Mouse (Mus musculus) CH12.LX (cell line): ENCODE measurements around the gene Gm765. TPM values are rescaled to one million over a fixed set of nuclear protein-coding genes. Genes with fewer than 3 reads are reported as not detected.

Experiments used
- DNase-seq: peaks from one replicate; pipeline ENCODE4 v3.0.0-alpha.2; 2013; ENCODE audit errors: extremely low read depth
- H3K27ac ChIP-seq: 2 replicates; pipeline ENCODE4 v1.5.1; 2012; ENCODE audit warnings: low read depth, mild to moderate bottlenecking, control low read depth, moderate library complexity; ENCODE audit not compliant: insufficient read depth
- H3K27me3 ChIP-seq: replicated peaks from 2 replicates; pipeline ENCODE3; 2012; ENCODE audit warnings: inconsistent platforms
- H3K36me3 ChIP-seq, 2 experiments: replicated peaks in 1 of 2; 2 replicates each; pipeline versions ENCODE3 to v1.6.1; 2012; ENCODE audit warnings: inconsistent platforms in 1 of 2, low read length in 1 of 2, mild to moderate bottlenecking in 1 of 2, mixed read lengths in 1 of 2, moderate library complexity in 1 of 2; ENCODE audit not compliant: control insufficient read depth in 1 of 2, insufficient read depth in 1 of 2
- H3K4me1 ChIP-seq, 2 experiments: 2 replicates each; pipeline ENCODE4 v1.6.1; 2012; ENCODE audit warnings: inconsistent platforms in 1 of 2, moderate library complexity in 1 of 2; ENCODE audit not compliant: insufficient read depth in 2 of 2, control insufficient read depth in 1 of 2
- H3K4me2 ChIP-seq: 2 replicates; pipeline ENCODE4 v1.6.1; 2012; ENCODE audit warnings: low read depth, mild to moderate bottlenecking, control low read depth; ENCODE audit not compliant: poor library complexity, insufficient read depth, severe bottlenecking
- H3K4me3 ChIP-seq, 3 experiments: fragments of 150-350 bp in 1 of 3; sonication (generic) in 1 of 3; replicated peaks in 1 of 3; 2 replicates each; pipeline versions ENCODE3 to v1.5.1; 2011 to 2012; ENCODE audit warnings: low read depth in 2 of 3, low read length in 2 of 3, mild to moderate bottlenecking in 2 of 3, moderate library complexity in 2 of 3, control low read depth in 1 of 3, improper control_type of control experiment in 1 of 3, inconsistent platforms in 1 of 3, mixed read lengths in 1 of 3; ENCODE audit not compliant: poor library complexity in 1 of 3
- H3K79me2 ChIP-seq: replicated peaks from 2 replicates; pipeline ENCODE4 v1.6.1; 2012; ENCODE audit warnings: mild to moderate bottlenecking, moderate library complexity; ENCODE audit not compliant: control insufficient read depth, poor library complexity, insufficient read depth, severe bottlenecking; ENCODE audit errors: extremely low read depth
- H3K9ac ChIP-seq: 2 replicates; pipeline ENCODE4 v1.6.1; 2012; ENCODE audit warnings: low read depth, mild to moderate bottlenecking, control low read depth, moderate library complexity; ENCODE audit not compliant: insufficient read depth
- H3K9me3 ChIP-seq: replicated peaks from 2 replicates; pipeline ENCODE3; 2012; ENCODE audit warnings: low read length, inconsistent platforms, mixed read lengths
- CTCF ChIP-seq, 2 experiments: IDR thresholded peaks in 1 of 2; conservative IDR thresholded peaks in 1 of 2; 2 replicates each; pipeline ENCODE4 v1.5.1; 2011 to 2012; ENCODE audit warnings: low read depth in 2 of 2, low read length in 2 of 2, improper control_type of control experiment in 1 of 2, inconsistent platforms in 1 of 2, mild to moderate bottlenecking in 1 of 2, moderate library complexity in 1 of 2
- GABPA ChIP-seq: IDR thresholded peaks from 2 replicates; pipeline ENCODE4 v1.6.1; 2012; ENCODE audit warnings: low read depth, low read length, improper control_type of control experiment, inconsistent platforms; ENCODE audit not compliant: insufficient replicate concordance
- JUN ChIP-seq: IDR thresholded peaks from 2 replicates; pipeline ENCODE4 v1.6.1; 2011; ENCODE audit warnings: low read depth, mild to moderate bottlenecking, low read length, improper control_type of control experiment, moderate library complexity; ENCODE audit not compliant: insufficient read depth
- MAZ ChIP-seq: IDR thresholded peaks from 2 replicates; pipeline ENCODE4 v1.6.1; 2012; ENCODE audit warnings: low read depth, mild to moderate bottlenecking, inconsistent platforms, low read length, improper control_type of control experiment, moderate library complexity
- NRF1 ChIP-seq: IDR thresholded peaks from 2 replicates; pipeline ENCODE4 v1.6.1; 2014; ENCODE audit warnings: low read depth, mild to moderate bottlenecking, inconsistent platforms, low read length, improper control_type of control experiment, moderate library complexity
- RAD21 ChIP-seq: IDR thresholded peaks from 2 replicates; pipeline ENCODE4 v1.6.1; 2011; ENCODE audit warnings: low read depth, mild to moderate bottlenecking, low read length, improper control_type of control experiment, moderate library complexity
- RCOR1 ChIP-seq: conservative IDR thresholded peaks from 2 replicates; pipeline ENCODE4 v1.6.1; 2012; ENCODE audit warnings: low read depth, mild to moderate bottlenecking, inconsistent platforms, low read length, improper control_type of control experiment
- SMC3 ChIP-seq: IDR thresholded peaks from 2 replicates; pipeline ENCODE4 v1.6.1; 2011; ENCODE audit warnings: low read depth, low read length, improper control_type of control experiment
- ZKSCAN1 ChIP-seq: IDR thresholded peaks from 2 replicates; pipeline ENCODE4 v1.6.1; 2012; ENCODE audit warnings: low read depth, inconsistent platforms, low read length, improper control_type of control experiment, borderline replicate concordance
- dilution Hi-C: fragments of 300-500 bp; cut with MboI; formaldehyde crosslinking; loops from 2 replicates; pipeline ENCODE4 v1.14.3; 2020; ENCODE audit warnings: low sequenced_read_pairs; ENCODE audit not compliant: extremely low pct_unique_long_range_greater_than_20kb, extremely low pct_ligation_motif_present
- in situ Hi-C: fragments of 300-500 bp; cut with MboI; formaldehyde crosslinking; loops from 3 replicates; pipeline ENCODE4 v1.14.3; 2019; ENCODE audit warnings: low sequenced_read_pairs, low pct_ligation_motif_present, low pct_unique_long_range_greater_than_20kb, mixed read lengths
- polyA plus RNA-seq: library from polyadenylated mRNA; unstranded; fragments of >175 nt; gene quantifications from 2 replicates; pipeline ENCODE4 v1.2.1, GENCODE M21; 2012; ENCODE audit warnings: low read depth; ENCODE audit not compliant: insufficient read length
- total RNA-seq, 2 experiments: library from RNA; depleted of rRNA; stranded (reverse); fragments of 300-350 nt in 1 of 2; fragments of >200 nt in 1 of 2; gene quantifications; 2 replicates each; pipeline ENCODE4 v1.2.3; 2012 to 2014

The Gm765 gene
- total and polyA plus RNA-seq, 3 experiments = not detected

GRCm38 (mm10) chr6:98271553-98271952, 71.0 kb downstream of the Gm765 start:
- dilution Hi-C loops = no loop called here
- TF ChIP-seq GABPA (no peak), CTCF (conservative IDR thresholded peaks at IDR 0.05 in 1 of 2, IDR thresholded peaks at IDR 0.05 in 1 of 2; ENCODE audit: low read depth in 2 of 2, low read length in 2 of 2) (peak; percentile 64 to 98), SMC3 (peak; percentile 86), MAZ (no peak), ZKSCAN1 (no peak), RAD21 (peak; percentile 72)
- Histone ChIP-seq H3K27me3 (no peaks in the 10 kb centered on the region), H3K27ac (no peak overlapping the region), H3K36me3 (no peaks in the 10 kb centered on the region), H3K79me2 (no peaks in the 10 kb centered on the region), H3K4me3 (no peak overlapping the region), H3K9me3 (no peaks in the 10 kb centered on the region), H3K9ac (no peak overlapping the region), H3K4me1 (no peaks in the 10 kb centered on the region), H3K4me2 (no peak overlapping the region)
- DNase-seq = peak; percentile 67
- in situ Hi-C loops = no loop called here

- H3K4me1 ChIP-seq = no peaks in the 10 kb centered on the region
- H3K79me2 ChIP-seq = no peaks in the 10 kb centered on the region
- H3K4me3 ChIP-seq = no peak overlapping the region
- H3K27ac ChIP-seq = no peak overlapping the region
- no peak overlapping the region for H3K4me2 ChIP-seq
- no peaks in the 10 kb centered on the region for H3K27me3 ChIP-seq
- H3K36me3 ChIP-seq = no peaks in the 10 kb centered on the region
- dilution Hi-C loops = no loop called here
- no peak overlapping the region for H3K9ac ChIP-seq
- 0 out of 4 replicates have a peak, but pooled peaks of 1 of the 2 experiments have one; percentile 15 for TF ChIP-seq CTCF (conservative IDR thresholded peaks at IDR 0.05 in 1 of 2, IDR thresholded peaks at IDR 0.05 in 1 of 2; ENCODE audit: low read depth in 2 of 2, low read length in 2 of 2)
- no peak for TF ChIP-seq RCOR1
- H3K9me3 ChIP-seq = peaks cover 10% of the 10 kb centered on the region
- in situ Hi-C loops = no loop called here
- peak; percentile 0 for DNase-seq
Observed at GRCm38 (mm10) chr6:98262961-98263360, 79.6 kb downstream of the Gm765 start.

GRCm38 (mm10) chr6:98259016-98259415, 83.5 kb downstream of the Gm765 start:
- in situ Hi-C loops = no loop called here

More at GRCm38 (mm10) chr6:98259016-98259415, 83.5 kb downstream of the Gm765 start:
- Histone ChIP-seq H3K4me2 (no peak overlapping the region), H3K4me1 (no peaks in the 10 kb centered on the region), H3K79me2 (no peaks in the 10 kb centered on the region), H3K9ac (no peak overlapping the region), H3K4me3 (no peak overlapping the region), H3K36me3 (no peaks in the 10 kb centered on the region), H3K27ac (no peak overlapping the region), H3K9me3 (peaks cover 10% of the 10 kb centered on the region), H3K27me3 (no peaks in the 10 kb centered on the region)
- TF ChIP-seq NRF1 (no peak), JUN (no peak)
- DNase-seq = no peak
- dilution Hi-C loops = no loop called here
